Mouse (Mus musculus): Measurements from ENCODE around the gene Cstf3. TPM values are rescaled to one million over a fixed set of nuclear protein-coding genes. Genes with fewer than 3 reads are reported as not detected.

Cstf3 gene
- polyA plus RNA-seq, 1 experiment from 2014 or later, result 69.0 TPM

DNA sequence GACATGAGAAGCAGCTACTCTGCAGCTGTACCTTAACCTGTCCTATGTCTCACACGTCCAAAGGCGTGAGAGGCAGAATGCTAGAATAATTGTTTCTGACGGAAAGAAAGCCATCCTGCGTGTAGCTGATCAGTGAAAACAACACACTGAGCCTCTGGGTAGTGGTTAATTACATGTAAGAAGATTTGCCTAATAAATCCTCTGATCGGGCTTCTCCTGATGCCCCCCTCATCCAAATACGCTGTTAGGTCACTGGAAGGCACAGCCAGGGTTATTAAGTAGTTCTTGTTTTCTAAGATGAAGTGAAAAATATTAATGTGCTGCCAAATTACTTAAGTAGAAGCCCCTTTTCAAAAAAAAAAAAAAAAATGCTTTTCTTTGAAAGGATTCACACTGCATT lies 18.3 kb upstream of the Cstf3 start:
- Histone ChIP-seq H3K9me3 (replicated peaks; ENCODE audit: control insufficient read depth, low read length) (no peaks in the 10 kb centered on the region), H3K27me3 (ENCODE audit: control insufficient read depth, insufficient read depth, low read length) (no peaks in the 10 kb centered on the region), H3K36me3 (ENCODE audit: control insufficient read depth, insufficient read depth, low read length) (no peaks in the 10 kb centered on the region), H3K9ac (ENCODE audit: low read depth, low read length) (no peak overlapping the region), H3K27ac (ENCODE audit: low read depth, low read length) (no peak overlapping the region), H3K4me3 (ENCODE audit: low read depth, low read length) (no peak overlapping the region), H3K4me2 (no peak overlapping the region), H3K4me1 (ENCODE audit: control insufficient read depth, insufficient read depth, low read length) (no peaks in the 10 kb centered on the region)
- WGBS (ENCODE audit: insufficient replicate concordance), result 86% methylated on average over 6 of the region's 6 CpGs
- no peak for ATAC-seq (replicated peaks; ENCODE audit: insufficient number of reproducible peaks, low FRiP score, low TSS enrichment)

DNA sequence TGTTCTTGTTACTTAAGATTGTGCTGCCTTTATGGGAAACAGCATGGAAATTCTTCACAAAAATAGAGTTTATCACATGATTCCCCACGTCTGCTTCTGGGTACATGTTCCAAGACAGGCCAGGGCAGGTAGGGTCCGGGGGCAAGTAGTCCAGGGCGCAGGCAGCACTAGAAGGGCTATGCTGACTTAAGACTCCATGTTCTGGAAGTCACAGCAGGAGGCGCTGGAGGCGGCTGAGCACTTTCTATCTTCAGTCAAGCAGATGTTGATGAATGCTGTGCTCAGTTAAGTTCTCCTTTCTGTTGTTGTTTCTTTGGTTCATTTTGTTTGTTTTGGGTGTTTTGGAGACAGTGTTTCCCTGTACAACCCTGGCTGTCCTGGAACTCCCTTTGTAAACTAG lies 14.1 kb upstream of the Cstf3 start:
- 80% methylated on average over 5 of the region's 5 CpGs for WGBS (ENCODE audit: insufficient replicate concordance)
- no peaks in the 10 kb centered on the region for H3K36me3 ChIP-seq (ENCODE audit: control insufficient read depth, insufficient read depth, low read length)
- H3K4me2 ChIP-seq, result no peak overlapping the region
- H3K9ac ChIP-seq (ENCODE audit: low read depth, low read length), result no peak overlapping the region
- no peak for ATAC-seq (replicated peaks; ENCODE audit: insufficient number of reproducible peaks, low FRiP score, low TSS enrichment)
- no peaks in the 10 kb centered on the region for H3K27me3 ChIP-seq (ENCODE audit: control insufficient read depth, insufficient read depth, low read length)
- no peaks in the 10 kb centered on the region for H3K9me3 ChIP-seq (replicated peaks; ENCODE audit: control insufficient read depth, low read length)
- no peaks in the 10 kb centered on the region for H3K4me1 ChIP-seq (ENCODE audit: control insufficient read depth, insufficient read depth, low read length)
- no peak overlapping the region for H3K27ac ChIP-seq (ENCODE audit: low read depth, low read length)
- no peak overlapping the region for H3K4me3 ChIP-seq (ENCODE audit: low read depth, low read length)

DNA sequence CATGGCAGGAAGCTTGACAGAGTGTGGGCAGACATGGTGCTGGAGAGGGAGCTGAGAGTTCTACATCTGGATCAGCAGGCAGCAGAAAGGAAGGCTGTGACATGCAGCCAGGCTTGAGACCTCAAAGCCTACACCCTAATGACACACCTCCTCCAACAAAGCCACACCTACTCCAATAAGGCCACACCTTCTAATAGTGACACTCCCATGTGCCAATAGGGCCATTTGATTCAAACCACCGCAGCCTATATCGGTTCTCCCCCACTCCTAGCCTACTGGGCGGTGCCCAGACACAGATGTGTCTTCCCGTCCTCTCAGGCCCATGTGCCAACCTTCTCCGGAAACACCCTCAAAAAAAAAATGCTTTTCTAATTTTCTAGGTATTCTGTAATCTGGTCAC lies 12.3 kb upstream of the Cstf3 start:
- Histone ChIP-seq H3K36me3 (ENCODE audit: control insufficient read depth, insufficient read depth, low read length) (no peaks in the 10 kb centered on the region), H3K4me2 (no peak overlapping the region), H3K9me3 (replicated peaks; ENCODE audit: control insufficient read depth, low read length) (no peaks in the 10 kb centered on the region), H3K9ac (ENCODE audit: low read depth, low read length) (no peak overlapping the region), H3K4me1 (ENCODE audit: control insufficient read depth, insufficient read depth, low read length) (no peaks in the 10 kb centered on the region), H3K27ac (ENCODE audit: low read depth, low read length) (no peak overlapping the region), H3K4me3 (ENCODE audit: low read depth, low read length) (no peak overlapping the region), H3K27me3 (ENCODE audit: control insufficient read depth, insufficient read depth, low read length) (no peaks in the 10 kb centered on the region)
- ATAC-seq (replicated peaks; ENCODE audit: insufficient number of reproducible peaks, low FRiP score, low TSS enrichment), result no peak
- WGBS (ENCODE audit: insufficient replicate concordance), result 61% methylated on average over 5 of the region's 5 CpGs

DNA sequence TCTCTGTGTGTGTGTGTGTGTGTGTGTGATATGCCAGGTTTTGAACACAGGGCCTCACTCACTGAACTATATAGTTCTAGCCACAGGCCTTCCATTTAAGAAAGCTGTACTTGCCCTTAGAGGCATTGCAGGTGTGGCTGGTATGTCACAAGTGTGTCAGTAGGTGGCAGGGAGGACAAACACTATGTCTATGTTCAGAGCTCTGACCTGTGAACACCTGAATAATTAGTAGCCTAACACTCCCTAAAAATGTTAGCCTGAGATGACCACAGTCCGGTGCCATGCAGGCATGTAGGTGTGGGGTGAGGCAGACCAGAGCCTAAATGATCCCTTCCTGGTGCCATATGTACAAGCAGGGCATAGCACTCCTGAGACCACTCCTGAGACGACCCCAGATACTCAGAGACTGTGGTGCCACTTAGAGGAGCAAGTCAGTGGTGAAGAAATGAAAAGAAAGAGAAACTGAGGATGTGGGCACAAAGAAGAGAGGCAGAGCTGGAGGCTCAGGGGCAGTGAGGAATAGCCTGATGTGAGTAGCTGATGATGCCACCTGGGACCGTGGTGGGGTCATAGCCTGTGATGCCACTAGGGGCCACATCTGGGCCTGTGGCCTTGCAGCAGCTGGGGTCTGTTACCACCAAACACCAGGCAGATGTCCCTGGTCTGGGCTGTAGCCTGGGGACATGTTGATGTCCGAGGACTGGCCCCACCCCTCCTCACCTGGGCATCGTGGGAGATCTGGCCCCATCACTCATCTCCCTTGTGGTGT lies 11.3 kb upstream of the Cstf3 start:
- no peak for ATAC-seq (replicated peaks; ENCODE audit: insufficient number of reproducible peaks, low FRiP score, low TSS enrichment)
- H3K9ac ChIP-seq (ENCODE audit: low read depth, low read length), result no peak overlapping the region
- WGBS (ENCODE audit: insufficient replicate concordance), result 76% methylated on average over 5 of the region's 5 CpGs

DNA sequence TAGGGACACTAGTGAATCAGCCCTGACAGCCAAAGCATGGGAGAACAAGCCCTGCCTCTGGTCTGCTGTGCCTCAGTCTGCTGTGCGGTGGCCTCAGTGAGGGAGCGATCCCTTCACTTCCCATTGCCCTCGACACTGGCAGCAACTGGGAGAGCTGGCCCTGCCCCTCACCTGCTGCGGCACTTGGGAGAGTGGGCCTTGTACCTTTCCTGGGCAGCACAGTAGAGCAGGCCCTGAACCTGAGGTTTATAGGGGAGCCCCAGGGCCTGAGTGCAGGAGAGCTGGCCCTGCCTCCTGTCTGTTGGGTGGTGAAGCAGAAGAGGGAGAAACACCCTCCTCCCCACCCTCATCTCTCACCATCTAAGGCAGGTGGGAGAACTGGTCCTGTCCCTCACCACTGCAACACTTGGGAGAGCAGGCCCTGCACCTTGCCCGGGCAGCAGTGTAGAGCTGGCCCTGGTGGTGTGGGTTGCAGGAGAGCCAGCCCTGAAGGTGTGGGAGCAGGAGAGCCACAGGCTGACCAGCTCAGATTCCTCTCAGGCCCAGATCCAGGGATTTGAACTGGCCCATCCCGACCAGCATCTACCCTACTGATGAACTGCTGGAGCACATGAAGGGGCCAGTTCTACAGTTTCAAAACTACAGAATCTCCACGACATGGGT lies 10.4 kb upstream of the Cstf3 start:
- 81% methylated on average over 7 of the region's 7 CpGs for WGBS (ENCODE audit: insufficient replicate concordance)
- no peaks in the 10 kb centered on the region for H3K36me3 ChIP-seq (ENCODE audit: control insufficient read depth, insufficient read depth, low read length)
- no peaks in the 10 kb centered on the region for H3K4me1 ChIP-seq (ENCODE audit: control insufficient read depth, insufficient read depth, low read length)
- H3K9ac ChIP-seq (ENCODE audit: low read depth, low read length), result no peak overlapping the region
- H3K9me3 ChIP-seq (replicated peaks; ENCODE audit: control insufficient read depth, low read length), result no peaks in the 10 kb centered on the region
- ATAC-seq (replicated peaks; ENCODE audit: insufficient number of reproducible peaks, low FRiP score, low TSS enrichment), result no peak
- no peak overlapping the region for H3K4me2 ChIP-seq
- no peaks in the 10 kb centered on the region for H3K27me3 ChIP-seq (ENCODE audit: control insufficient read depth, insufficient read depth, low read length)
- H3K27ac ChIP-seq (ENCODE audit: low read depth, low read length), result no peak overlapping the region
- H3K4me3 ChIP-seq (ENCODE audit: low read depth, low read length), result no peak overlapping the region

More for the DNA sequence above, 11.3 kb upstream of the Cstf3 start:
- no peak overlapping the region for H3K4me3 ChIP-seq (ENCODE audit: low read depth, low read length)
- H3K9me3 ChIP-seq (replicated peaks; ENCODE audit: control insufficient read depth, low read length), result no peaks in the 10 kb centered on the region
- no peaks in the 10 kb centered on the region for H3K36me3 ChIP-seq (ENCODE audit: control insufficient read depth, insufficient read depth, low read length)
- no peak overlapping the region for H3K27ac ChIP-seq (ENCODE audit: low read depth, low read length)
- no peaks in the 10 kb centered on the region for H3K27me3 ChIP-seq (ENCODE audit: control insufficient read depth, insufficient read depth, low read length)
- no peaks in the 10 kb centered on the region for H3K4me1 ChIP-seq (ENCODE audit: control insufficient read depth, insufficient read depth, low read length)
- no peak overlapping the region for H3K4me2 ChIP-seq

DNA sequence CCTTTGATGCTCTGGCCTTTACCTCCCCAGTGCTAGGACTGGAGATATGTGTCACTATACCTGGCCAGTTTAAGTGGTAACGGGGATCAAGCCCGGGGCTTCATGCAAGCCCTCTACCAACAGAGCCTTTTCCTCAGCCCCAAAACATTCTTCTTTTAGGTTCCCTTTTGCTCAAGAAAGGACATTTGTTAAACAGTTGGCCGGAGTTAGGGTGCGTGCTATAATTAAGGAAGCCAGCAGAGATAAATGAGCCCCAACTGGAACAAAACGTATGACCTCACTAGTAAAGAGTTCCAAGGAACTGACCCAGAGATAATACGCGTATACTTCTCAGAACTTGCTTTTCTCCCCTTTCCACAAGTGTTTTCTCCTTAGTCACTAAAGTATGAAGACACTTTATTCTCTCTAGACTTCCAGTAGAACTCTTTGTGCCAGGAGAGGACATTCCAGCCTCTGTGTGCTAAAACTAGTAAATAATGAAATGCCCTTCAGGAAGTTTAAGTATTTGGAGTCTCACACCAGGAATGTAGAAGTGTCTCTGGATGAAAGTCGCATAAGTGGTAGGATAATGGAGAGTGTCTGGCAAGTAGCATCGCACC lies 8.9 kb upstream of the Cstf3 start:
- Histone ChIP-seq H3K4me2 (no peak overlapping the region), H3K36me3 (ENCODE audit: control insufficient read depth, insufficient read depth, low read length) (no peaks in the 10 kb centered on the region), H3K4me3 (ENCODE audit: low read depth, low read length) (no peak overlapping the region), H3K9me3 (replicated peaks; ENCODE audit: control insufficient read depth, low read length) (no peaks in the 10 kb centered on the region), H3K9ac (ENCODE audit: low read depth, low read length) (no peak overlapping the region), H3K27me3 (ENCODE audit: control insufficient read depth, insufficient read depth, low read length) (no peaks in the 10 kb centered on the region), H3K4me1 (ENCODE audit: control insufficient read depth, insufficient read depth, low read length) (no peaks in the 10 kb centered on the region), H3K27ac (ENCODE audit: low read depth, low read length) (no peak overlapping the region)
- WGBS (ENCODE audit: insufficient replicate concordance), result 51% methylated on average over 9 of the region's 9 CpGs
- no peak for ATAC-seq (replicated peaks; ENCODE audit: insufficient number of reproducible peaks, low FRiP score, low TSS enrichment)

DNA sequence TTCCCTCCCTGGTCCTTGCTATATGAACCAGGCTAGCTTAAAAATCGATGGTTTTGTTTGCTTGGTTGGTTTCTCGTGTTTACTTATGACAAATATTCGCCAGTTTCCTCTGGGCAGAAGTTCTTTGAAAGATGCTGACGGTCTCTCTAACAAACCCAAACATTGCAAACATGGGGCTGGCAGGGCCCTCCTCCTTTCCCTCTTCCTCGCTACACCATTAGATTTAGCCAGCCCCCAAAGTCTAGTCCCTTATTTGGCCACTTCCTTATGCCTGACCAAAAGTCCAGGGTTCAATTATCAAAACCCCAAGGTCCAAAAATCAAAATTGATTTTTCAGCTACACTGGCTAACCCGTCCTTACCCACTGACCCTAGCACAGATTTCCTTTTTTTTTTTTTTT lies 7.3 kb upstream of the Cstf3 start:
- H3K4me2 ChIP-seq, result no peak overlapping the region
- no peaks in the 10 kb centered on the region for H3K4me1 ChIP-seq (ENCODE audit: control insufficient read depth, insufficient read depth, low read length)
- H3K27me3 ChIP-seq (ENCODE audit: control insufficient read depth, insufficient read depth, low read length), result no peaks in the 10 kb centered on the region
- no peaks in the 10 kb centered on the region for H3K36me3 ChIP-seq (ENCODE audit: control insufficient read depth, insufficient read depth, low read length)
- 74% methylated on average over 6 of the region's 6 CpGs for WGBS (ENCODE audit: insufficient replicate concordance)
- H3K4me3 ChIP-seq (ENCODE audit: low read depth, low read length), result no peak overlapping the region
- ATAC-seq (replicated peaks; ENCODE audit: insufficient number of reproducible peaks, low FRiP score, low TSS enrichment), result no peak
- no peaks in the 10 kb centered on the region for H3K9me3 ChIP-seq (replicated peaks; ENCODE audit: control insufficient read depth, low read length)
- H3K27ac ChIP-seq (ENCODE audit: low read depth, low read length), result no peak overlapping the region
- no peak overlapping the region for H3K9ac ChIP-seq (ENCODE audit: low read depth, low read length)

DNA sequence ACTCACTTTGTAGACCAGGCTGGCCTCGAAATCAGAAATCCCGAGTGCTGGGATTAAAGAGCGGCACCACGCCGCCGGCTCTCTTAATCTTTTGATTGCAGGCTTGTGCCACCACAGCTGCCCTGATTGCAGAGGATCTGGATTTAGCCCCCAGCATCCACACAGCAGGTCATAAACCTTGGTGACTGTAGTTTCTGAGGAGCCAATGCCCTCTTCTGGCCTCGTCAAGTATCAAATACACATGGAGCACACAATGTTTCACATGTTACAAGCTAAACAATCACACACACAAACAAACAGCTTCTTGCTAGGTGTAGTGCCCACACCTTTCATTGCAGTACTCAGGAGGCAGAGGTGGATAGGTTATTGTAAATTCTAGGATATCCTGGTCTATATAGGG lies 6.1 kb upstream of the Cstf3 start:
- 74% methylated on average over 7 of the region's 7 CpGs for WGBS (ENCODE audit: insufficient replicate concordance)
- Histone ChIP-seq H3K27me3 (ENCODE audit: control insufficient read depth, insufficient read depth, low read length) (no peaks in the 10 kb centered on the region), H3K4me1 (ENCODE audit: control insufficient read depth, insufficient read depth, low read length) (no peaks in the 10 kb centered on the region), H3K9me3 (replicated peaks; ENCODE audit: control insufficient read depth, low read length) (no peaks in the 10 kb centered on the region), H3K9ac (ENCODE audit: low read depth, low read length) (no peak overlapping the region), H3K27ac (ENCODE audit: low read depth, low read length) (no peak overlapping the region), H3K36me3 (ENCODE audit: control insufficient read depth, insufficient read depth, low read length) (no peaks in the 10 kb centered on the region), H3K4me2 (no peak overlapping the region), H3K4me3 (ENCODE audit: low read depth, low read length) (no peak overlapping the region)
- no peak for ATAC-seq (replicated peaks; ENCODE audit: insufficient number of reproducible peaks, low FRiP score, low TSS enrichment)

All from heart, embryonic 11.5 days (tissue).